Mouse (Mus musculus) ovary, postnatal 36 days (tissue): ENCODE data around the gene Nudt17.
"Not testable (repeated sequence)": the region's sequence is repeated elsewhere in the genome, so short reads cannot be mapped to it uniquely, and the experiment has no call there.

Experiments used
- DNase-seq: peaks from one replicate; pipeline ENCODE4 v3.0.0; 2022; ENCODE audit warnings: low spot score, mixed read lengths

Nudt17 gene

DNA sequence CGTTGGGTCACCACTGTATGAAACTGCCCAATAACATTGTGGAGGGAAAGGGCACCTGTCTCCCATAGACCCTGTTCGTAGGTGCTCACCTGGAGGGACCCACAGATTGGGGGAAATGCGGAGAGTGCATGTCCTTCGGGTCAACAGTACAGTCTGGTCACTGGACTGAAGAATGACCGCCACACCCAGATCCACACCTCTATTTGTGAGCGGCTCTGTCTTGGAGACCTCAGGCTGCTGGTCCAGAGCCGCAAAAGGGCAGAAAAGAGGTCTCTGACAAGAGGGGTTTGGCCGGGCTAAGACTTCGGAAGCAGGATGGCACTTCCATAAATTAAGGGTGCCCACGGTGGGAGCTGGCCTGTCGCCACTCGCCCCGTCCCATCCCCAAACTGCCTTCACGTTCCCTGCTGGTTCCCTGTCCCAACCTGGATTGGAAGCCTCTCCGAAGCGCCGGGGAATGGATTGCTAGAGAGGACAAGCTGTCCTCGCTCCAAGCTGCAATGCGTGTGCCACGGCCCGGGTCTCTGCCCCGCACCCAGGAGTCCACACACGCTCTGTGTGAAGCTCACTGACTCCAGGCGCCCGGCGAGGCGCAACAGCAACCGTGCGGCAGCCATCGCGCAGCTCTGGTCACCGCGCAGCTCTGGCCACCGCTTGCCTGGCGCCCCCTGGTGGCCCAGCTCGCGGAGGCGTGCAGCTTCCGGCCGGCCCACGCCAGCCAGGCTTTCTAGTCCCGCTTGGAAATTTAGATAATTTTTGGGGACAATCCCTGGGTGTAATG is at the start of gene Nudt17:
Nudt17 (minus strand) TSS at position 660 of the 781 bp plus-strand sequence.
- peak; percentile 84 for DNase-seq

- DNase-seq, result no peak
These were observed 49.3 kb upstream of the Nudt17 start for GRCm38 (mm10) chr3:96757691-96758090.

DNA sequence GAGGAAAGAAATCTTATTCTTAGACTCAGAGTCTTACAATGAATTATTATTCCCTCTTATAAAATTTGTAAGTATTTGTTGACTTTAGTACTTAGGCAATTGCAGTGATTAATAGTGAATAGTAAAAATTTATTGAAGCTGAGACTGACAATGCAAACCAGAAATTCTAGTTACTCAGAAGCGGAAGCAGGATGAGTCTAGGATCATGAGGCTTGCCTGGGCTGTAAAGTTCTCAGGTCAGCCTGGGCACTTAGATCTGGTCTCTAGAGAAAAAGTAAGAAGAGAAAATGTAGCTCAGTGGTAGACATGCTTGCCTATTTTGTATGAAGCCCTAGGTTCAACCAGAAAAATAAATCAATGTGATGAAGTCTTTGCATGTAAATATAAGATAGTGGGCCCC is 47.6 kb upstream of the Nudt17 start:
- no peak for DNase-seq

- no peak for DNase-seq
These were observed 38.5 kb upstream of the Nudt17 start for GRCm38 (mm10) chr3:96746829-96747228.

GRCm38 (mm10) chr3:96744348-96744747 is 36.0 kb upstream of the Nudt17 start:
- DNase-seq, result no peak

- DNase-seq, result not testable (repeated sequence)
These were observed 31.9 kb upstream of the Nudt17 start for GRCm38 (mm10) chr3:96740279-96740678.

DNA sequence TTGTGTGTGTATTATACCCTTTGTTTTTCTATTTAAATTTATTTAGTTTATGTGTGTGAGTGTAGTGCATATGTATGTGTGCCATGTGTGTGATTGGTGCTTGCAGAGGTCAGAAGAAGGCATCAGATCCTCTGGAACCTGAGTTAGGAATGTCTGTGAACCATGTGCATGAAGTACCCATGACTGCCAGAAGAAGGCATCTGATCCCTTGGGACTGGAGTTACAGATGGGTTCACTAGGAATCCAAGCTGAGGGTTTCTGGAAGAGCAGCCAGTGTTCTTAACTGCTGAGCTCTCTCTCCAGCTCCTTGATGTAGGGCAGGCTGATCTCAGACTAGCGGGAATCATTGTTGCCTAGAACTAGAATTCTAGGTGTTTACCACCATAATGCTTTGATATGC is 29.6 kb upstream of the Nudt17 start:
- DNase-seq, result no peak

DNA sequence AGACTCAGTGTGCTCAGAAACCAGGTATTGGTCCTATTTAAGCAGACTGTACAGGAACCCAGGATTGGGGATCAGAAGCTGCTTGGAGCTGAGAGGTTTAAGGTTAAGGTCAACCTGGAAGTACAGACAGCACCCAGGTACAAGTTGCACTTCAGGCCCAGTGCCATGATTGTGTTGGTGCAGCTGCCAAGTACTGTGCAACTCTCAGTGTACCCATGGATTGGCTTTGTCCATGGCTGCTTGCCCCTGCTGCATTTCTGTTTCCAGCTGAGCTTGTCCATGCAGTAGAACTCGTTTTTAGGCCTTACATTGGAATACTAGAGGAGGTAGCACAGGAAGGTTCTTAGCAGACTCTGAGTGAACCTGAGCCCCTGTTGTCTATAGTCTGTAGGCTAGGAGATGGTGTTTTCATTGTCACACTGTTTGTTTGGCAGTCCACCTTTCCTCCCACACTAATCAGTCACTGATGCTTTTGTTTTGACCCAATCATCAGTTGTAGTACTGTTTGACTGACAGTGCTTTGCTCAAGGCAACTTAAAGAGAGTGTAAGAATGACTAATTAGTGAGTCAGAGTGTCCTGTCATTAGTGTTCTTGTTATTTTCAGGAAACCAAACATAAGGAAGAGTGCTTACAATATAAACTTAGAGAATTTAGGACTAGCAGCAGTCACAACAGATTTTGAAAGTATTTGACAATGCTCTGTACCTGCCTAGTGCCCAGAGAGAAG is 28.8 kb upstream of the Nudt17 start:
- no peak for DNase-seq

DNA sequence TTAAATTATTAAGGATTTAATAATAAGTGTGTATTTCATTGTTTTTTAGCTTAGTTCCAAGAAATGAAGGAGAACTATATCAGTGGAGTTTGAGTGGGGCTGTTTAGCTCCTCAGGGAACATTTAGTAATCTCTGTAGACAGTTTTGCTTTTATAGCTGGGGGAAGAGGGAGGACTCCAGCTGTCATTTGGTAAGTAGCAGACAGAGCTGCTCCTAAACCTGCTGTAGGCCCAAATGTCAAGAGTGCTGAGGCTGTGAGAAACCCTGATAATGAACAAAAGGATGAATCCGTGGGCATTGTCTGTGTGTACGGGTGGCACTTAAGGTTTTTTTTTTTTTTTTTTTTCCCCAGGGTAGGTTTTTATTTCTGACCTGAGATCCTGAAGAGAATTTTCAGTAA is 26.8 kb upstream of the Nudt17 start:
- DNase-seq, result no peak

DNA sequence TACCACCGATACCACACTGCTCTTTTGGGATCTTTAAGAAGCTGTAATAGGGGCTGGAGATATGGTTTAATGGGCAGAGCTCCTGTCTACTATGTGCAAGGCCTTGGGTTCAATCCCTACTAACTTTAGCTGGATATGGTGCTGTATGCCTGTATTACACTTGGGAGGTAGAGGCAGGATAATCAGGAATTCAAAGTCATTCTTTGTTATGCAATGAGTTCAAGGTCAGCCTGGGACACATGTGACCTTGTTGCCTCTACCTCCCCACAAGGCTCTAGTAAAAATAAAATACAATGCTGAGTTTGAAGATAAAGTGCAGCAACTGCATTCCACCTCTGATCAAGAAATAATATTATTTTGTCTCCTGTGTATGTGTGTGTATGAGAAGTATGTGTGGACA is 25.6 kb upstream of the Nudt17 start:
- no peak for DNase-seq

DNA sequence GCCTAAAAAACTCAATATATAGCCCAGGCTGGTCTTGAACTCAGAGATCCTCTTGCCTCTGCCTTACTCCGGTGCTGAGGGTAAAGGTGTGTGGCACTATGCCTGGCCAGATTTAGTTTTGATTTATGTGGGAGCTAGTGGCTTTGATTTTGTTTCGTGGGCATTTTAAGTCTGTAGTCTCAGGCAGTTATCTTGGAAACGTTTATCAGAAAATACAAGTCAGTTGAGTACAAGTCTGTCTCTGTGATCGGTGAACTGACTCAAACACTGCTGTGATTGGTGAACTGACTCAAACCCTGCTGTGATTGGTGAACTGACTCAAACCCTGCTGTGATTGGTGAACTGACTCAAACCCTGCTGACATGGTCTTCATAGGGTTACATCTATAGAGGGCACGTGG is 22.4 kb upstream of the Nudt17 start:
- DNase-seq, result no peak

DNA sequence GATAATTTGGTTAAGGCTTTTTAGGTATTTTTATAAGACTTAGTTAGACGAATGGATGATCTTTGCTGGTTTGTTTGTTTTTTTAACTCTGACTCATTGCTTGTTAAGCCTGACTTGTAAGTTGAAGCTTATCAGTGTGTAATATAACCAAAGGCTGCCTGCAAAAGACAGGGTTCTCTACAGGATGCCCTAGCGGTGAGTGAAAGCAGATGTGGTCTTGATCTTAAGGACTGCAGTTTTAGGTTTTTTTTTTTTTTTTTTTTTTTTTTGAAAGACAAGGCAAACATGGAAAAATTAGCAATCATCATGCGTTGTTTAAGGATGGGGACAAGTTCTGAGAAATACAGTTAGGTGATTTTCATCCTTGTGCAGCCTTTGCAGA is 21.0 kb upstream of the Nudt17 start:
- DNase-seq, result no peak

DNA sequence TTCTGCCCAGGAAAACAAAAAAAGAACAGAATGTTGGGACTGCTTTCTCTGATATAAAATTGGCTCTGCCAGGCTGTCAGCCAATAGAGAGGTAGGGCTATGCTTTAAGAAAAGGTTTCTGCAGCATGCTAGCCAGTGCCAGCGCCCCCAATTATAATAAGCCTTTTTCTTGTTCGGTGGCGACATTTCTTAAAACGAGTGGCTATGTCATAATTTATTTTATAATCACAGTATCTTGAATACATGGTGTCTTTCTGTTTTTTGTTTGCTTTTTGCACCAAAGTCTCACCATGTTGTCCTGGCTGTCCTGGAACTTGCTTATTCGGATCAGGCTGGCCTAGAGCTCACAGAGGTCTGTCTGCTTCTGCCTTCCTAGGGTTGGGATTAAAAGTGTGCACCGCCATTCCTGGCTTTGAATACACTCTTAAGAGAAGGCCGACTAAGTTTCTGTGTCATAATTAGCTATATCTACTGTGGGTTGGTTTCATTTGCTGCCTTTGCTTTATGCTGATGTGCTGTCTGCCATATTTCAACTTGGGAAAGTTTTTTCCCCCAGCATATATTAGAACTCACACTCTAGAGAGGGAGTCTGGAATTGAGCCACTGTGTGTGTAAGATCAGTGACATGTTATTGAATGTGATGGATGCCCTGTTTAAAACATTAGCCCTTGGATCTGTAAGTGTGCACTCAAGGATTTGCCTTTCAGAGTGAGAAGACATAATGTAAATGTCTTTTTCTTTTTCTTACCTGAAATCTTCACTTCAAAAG is 20.5 kb upstream of the Nudt17 start:
- no peak for DNase-seq

DNA sequence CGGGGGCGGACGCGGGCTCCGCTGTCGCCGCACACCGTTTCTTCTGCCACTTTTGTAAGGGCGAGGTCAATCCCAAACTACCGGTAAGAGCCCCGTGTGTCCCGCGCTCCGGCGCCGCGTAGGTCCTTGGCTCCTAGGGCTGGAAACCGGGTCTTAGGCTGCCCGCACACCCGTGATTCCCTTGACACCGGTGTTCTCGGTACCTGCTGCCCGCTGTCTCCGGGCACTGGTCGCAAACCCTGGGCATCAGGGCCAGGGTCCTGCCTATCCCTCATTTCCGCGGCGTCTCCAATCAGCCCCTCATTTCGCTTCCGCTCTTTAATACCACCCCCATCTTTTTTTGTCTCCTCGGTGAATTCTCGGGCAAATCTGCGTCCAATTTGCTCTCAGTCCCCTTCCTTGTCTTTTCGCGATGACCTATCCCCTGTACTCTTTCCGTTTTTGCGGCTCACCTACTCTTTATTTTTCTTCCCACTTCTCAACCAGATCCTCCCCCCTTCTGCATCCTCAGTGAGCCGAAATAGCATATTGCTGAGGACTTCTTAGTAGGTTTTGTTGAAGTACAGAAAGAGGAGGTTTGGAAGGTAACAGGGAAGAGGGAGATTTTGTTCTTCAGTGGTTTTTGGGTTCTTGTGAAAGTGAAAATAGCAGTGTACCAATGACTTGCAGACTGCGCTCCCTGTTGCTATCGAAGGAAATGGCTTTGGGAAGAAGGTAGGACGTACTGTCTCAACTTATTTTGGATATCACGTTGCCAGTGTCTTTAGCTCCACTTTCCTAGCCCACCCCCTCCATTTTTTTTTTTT is 19.7 kb upstream of the Nudt17 start:
- DNase-seq, result no peak

- DNase-seq, result peak; percentile 99
These were observed 19.0 kb upstream of the Nudt17 start, which contains the start of the genes Polr3c and Rnf115 for GRCm38 (mm10) chr3:96727343-96727827. TSS of gene Polr3c (minus strand) at chr3:96727628. TSS of gene Rnf115 (plus strand) at chr3:96727664.

DNA sequence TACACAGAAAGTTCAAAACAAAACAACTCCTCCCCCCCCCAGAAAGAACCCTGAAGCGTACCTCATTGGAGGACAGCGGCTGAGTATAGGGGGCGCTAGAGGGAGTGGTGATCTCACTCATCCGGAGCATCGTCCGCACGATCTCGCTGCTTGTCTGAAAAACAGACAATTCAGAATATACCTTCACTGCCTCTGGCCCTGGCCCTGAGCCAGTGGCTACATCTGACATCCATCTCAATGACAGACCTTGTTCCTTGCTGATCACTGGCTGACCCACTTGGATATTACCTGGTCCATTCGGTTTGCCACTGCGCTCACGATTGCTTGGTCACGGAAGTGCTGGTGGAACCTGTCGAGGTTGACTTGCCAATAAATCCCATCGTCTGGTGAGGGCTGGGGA is 10.8 kb upstream of the Nudt17 start:
- DNase-seq, result no peak

- no peak for DNase-seq
These were observed 7.5 kb upstream of the Nudt17 start for GRCm38 (mm10) chr3:96715854-96716253.

DNA sequence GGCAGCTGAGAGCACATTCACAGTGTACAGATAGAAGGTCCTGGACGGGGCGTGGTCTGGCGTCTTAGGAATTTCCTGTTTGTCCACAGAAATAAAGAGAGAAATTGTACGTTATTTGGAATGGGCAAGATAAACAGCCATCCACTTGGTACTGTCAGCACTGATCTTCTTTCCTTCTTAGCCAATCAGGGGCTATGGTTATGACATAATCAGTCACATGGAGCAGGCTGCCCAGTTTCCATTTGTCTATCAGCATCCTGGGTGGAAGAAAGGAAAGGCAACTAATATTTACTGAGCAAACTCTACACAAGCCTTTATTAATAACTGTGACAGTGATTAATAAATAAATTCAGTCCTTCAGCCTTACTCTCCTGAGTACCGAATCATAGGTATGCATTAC is 5.9 kb upstream of the Nudt17 start:
- no peak for DNase-seq

- DNase-seq, result no peak
These were observed 312 bp upstream of the Nudt17 start for GRCm38 (mm10) chr3:96708684-96709064.

DNA sequence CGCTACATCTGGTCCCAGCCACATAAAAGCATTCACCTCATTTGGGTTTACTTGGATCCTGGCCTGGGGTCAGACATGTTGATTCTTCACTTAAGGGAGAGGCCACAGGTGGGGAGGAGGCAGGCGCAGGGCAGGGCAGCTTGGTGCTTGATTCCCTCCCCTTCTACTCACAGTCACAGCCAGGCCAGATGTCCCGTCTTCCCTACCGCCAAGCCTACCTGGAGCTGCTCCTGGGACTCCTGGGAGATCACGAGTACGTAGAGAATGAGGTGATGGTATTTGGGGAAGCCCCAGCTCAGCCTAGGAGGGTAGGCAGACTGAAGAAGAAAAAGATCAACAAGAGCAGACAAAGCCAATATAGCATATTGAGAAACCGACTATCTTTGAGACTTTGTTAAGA is 1.4 kb downstream of the Nudt17 start:
- no peak for DNase-seq

DNA sequence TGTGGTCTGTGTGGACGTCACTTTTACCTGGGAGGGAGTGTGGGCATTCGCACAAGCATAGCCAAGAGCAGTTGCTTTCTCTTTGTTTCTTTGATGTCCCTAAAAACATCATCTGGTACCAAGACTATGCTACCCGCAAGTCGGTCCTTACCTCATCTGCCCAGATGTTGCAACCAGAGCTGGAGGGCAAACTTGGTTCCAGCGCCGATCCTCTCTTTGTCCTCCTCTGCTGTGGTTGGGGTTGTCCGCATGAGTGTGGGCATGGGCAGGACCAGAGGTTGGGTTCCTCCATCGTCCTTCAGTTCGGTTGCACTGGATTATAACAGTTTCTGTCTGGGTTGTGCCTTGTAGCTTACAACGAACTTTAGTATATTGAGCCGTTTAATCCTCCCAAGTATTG is 2.1 kb downstream of the Nudt17 start:
- no peak for DNase-seq

DNA sequence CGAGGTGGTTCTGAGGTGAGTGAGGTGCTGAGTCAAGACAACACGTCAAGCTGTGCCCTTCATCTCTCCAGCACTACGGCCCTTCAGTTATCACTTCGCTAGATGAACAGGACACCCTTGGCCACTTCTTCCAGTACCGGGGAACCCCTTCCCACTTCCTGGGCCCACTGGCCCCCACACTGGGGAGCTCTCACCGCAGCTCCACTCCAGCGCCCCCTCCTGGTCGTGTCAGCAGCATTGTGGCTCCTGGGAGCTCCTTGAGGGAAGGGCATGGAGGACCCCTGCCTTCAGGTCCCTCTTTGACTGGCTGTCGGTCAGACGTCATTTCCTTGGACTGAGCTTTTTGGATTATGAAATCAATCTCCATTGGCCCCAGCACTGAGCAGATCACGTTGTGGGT is 3.6 kb downstream of the Nudt17 start:
- DNase-seq, result no peak
